Mouse (Mus musculus): ENCODE data around the gene Kcnc3. TPM values are rescaled to one million over a fixed set of nuclear protein-coding genes. Genes with fewer than 3 reads are reported as not detected.

Gene Kcnc3
- polyA plus RNA-seq, 1 experiment from 2014 or later, result 0.22 TPM

- peaks cover 14% of the 10 kb centered on the region for H3K27me3 ChIP-seq (replicated peaks; ENCODE audit: control insufficient read depth, insufficient read depth, low read length)
- no peak overlapping the region for H3K27ac ChIP-seq (ENCODE audit: low read depth, low read length)
- no peak overlapping the region for H3K4me3 ChIP-seq (ENCODE audit: low read depth, low read length)
- no peaks in the 10 kb centered on the region for H3K9me3 ChIP-seq (ENCODE audit: control insufficient read depth, low read length)
- DNase-seq (ENCODE audit: low spot score), result no peak
- no peak for ATAC-seq (replicated peaks; ENCODE audit: low FRiP score)
- H3K4me1 ChIP-seq (replicated peaks; ENCODE audit: control insufficient read depth, insufficient read depth, low read length), result no peaks in the 10 kb centered on the region
- 66% methylated on average over 13 of the region's 13 CpGs for WGBS
- H3K4me2 ChIP-seq, result no peak overlapping the region
- no peak overlapping the region for H3K9ac ChIP-seq (ENCODE audit: low read depth, low read length)
- no peaks in the 10 kb centered on the region for H3K36me3 ChIP-seq (ENCODE audit: control insufficient read depth, insufficient read depth, low read length)
Observed at GRCm38 (mm10) chr7:44630437-44630836, 40.0 kb downstream of the Kcnc3 start.

- no peak for DNase-seq (ENCODE audit: low spot score)
Observed at GRCm38 (mm10) chr7:44632676-44633075, 42.2 kb downstream of the Kcnc3 start.

GRCm38 (mm10) chr7:44633407-44633806 lies 42.9 kb downstream of the Kcnc3 start:
- no peak for ATAC-seq (replicated peaks; ENCODE audit: low FRiP score)
- H3K4me3 ChIP-seq (ENCODE audit: low read depth, low read length), result no peak overlapping the region
- no peaks in the 10 kb centered on the region for H3K36me3 ChIP-seq (ENCODE audit: control insufficient read depth, insufficient read depth, low read length)
- H3K4me2 ChIP-seq, result no peak overlapping the region
- 18% methylated on average over 15 of the region's 15 CpGs for WGBS
- no peak overlapping the region for H3K27ac ChIP-seq (ENCODE audit: low read depth, low read length)
- no peak overlapping the region for H3K9ac ChIP-seq (ENCODE audit: low read depth, low read length)
- H3K27me3 ChIP-seq (replicated peaks; ENCODE audit: control insufficient read depth, insufficient read depth, low read length), result peaks cover 19% of the 10 kb centered on the region
- H3K4me1 ChIP-seq (replicated peaks; ENCODE audit: control insufficient read depth, insufficient read depth, low read length), result no peaks in the 10 kb centered on the region
- no peak for DNase-seq (ENCODE audit: low spot score)
- no peaks in the 10 kb centered on the region for H3K9me3 ChIP-seq (ENCODE audit: control insufficient read depth, low read length)

More at GRCm38 (mm10) chr7:44632676-44633075, 42.2 kb downstream of the Kcnc3 start:
- WGBS, result 30% methylated on average over 13 of the region's 13 CpGs
- Histone ChIP-seq H3K4me2 (no peak overlapping the region), H3K36me3 (ENCODE audit: control insufficient read depth, insufficient read depth, low read length) (no peaks in the 10 kb centered on the region), H3K27ac (ENCODE audit: low read depth, low read length) (no peak overlapping the region), H3K4me3 (ENCODE audit: low read depth, low read length) (no peak overlapping the region), H3K9me3 (ENCODE audit: control insufficient read depth, low read length) (no peaks in the 10 kb centered on the region), H3K9ac (ENCODE audit: low read depth, low read length) (no peak overlapping the region), H3K4me1 (replicated peaks; ENCODE audit: control insufficient read depth, insufficient read depth, low read length) (no peaks in the 10 kb centered on the region), H3K27me3 (replicated peaks; ENCODE audit: control insufficient read depth, insufficient read depth, low read length) (peaks cover 17% of the 10 kb centered on the region)
- ATAC-seq (replicated peaks; ENCODE audit: low FRiP score), result no peak

GRCm38 (mm10) chr7:44636684-44637083 lies 46.2 kb downstream of the Kcnc3 start:
- Histone ChIP-seq H3K4me3 (ENCODE audit: low read depth, low read length) (no peak overlapping the region), H3K27me3 (replicated peaks; ENCODE audit: control insufficient read depth, insufficient read depth, low read length) (peaks cover 52% of the 10 kb centered on the region), H3K4me1 (replicated peaks; ENCODE audit: control insufficient read depth, insufficient read depth, low read length) (no peaks in the 10 kb centered on the region), H3K4me2 (no peak overlapping the region), H3K27ac (ENCODE audit: low read depth, low read length) (no peak overlapping the region), H3K9me3 (ENCODE audit: control insufficient read depth, low read length) (no peaks in the 10 kb centered on the region), H3K36me3 (ENCODE audit: control insufficient read depth, insufficient read depth, low read length) (no peaks in the 10 kb centered on the region), H3K9ac (ENCODE audit: low read depth, low read length) (no peak overlapping the region)
- DNase-seq (ENCODE audit: low spot score) (no peak), ATAC-seq (replicated peaks; ENCODE audit: low FRiP score) (no peak)
- 81% methylated on average over 9 of the region's 9 CpGs for WGBS

- Histone ChIP-seq H3K4me2 (peak overlapping the region; percentile 19; the same call in 1 of the 2 replicates), H3K27ac (ENCODE audit: low read depth, low read length) (no peak overlapping the region), H3K27me3 (replicated peaks; ENCODE audit: control insufficient read depth, insufficient read depth, low read length) (peaks cover 54% of the 10 kb centered on the region), H3K9me3 (ENCODE audit: control insufficient read depth, low read length) (no peaks in the 10 kb centered on the region), H3K36me3 (ENCODE audit: control insufficient read depth, insufficient read depth, low read length) (no peaks in the 10 kb centered on the region), H3K9ac (ENCODE audit: low read depth, low read length) (no peak overlapping the region), H3K4me1 (replicated peaks; ENCODE audit: control insufficient read depth, insufficient read depth, low read length) (no peaks in the 10 kb centered on the region), H3K4me3 (ENCODE audit: low read depth, low read length) (no peak overlapping the region)
- ATAC-seq (replicated peaks; ENCODE audit: low FRiP score) (no peak), DNase-seq (ENCODE audit: low spot score) (no peak)
- 6% methylated on average over 16 of the region's 16 CpGs for WGBS
Observed at GRCm38 (mm10) chr7:44638663-44639062, 48.2 kb downstream of the Kcnc3 start.

- ATAC-seq (replicated peaks; ENCODE audit: low FRiP score), result no peak
- H3K36me3 ChIP-seq (ENCODE audit: control insufficient read depth, insufficient read depth, low read length), result no peaks in the 10 kb centered on the region
- H3K4me3 ChIP-seq (ENCODE audit: low read depth, low read length), result 0 out of 2 replicates have a peak overlapping the region, but pooled peaks have one; percentile 11
- peaks cover 61% of the 10 kb centered on the region for H3K27me3 ChIP-seq (replicated peaks; ENCODE audit: control insufficient read depth, insufficient read depth, low read length)
- 18% methylated on average over 25 of the region's 25 CpGs for WGBS
- H3K27ac ChIP-seq (ENCODE audit: low read depth, low read length), result no peak overlapping the region
- H3K4me2 ChIP-seq, result peak overlapping the region; percentile 31; the same call in 1 of the 2 replicates
- no peaks in the 10 kb centered on the region for H3K9me3 ChIP-seq (ENCODE audit: control insufficient read depth, low read length)
- DNase-seq (ENCODE audit: low spot score), result no peak
- no peak overlapping the region for H3K9ac ChIP-seq (ENCODE audit: low read depth, low read length)
- H3K4me1 ChIP-seq (replicated peaks; ENCODE audit: control insufficient read depth, insufficient read depth, low read length), result no peaks in the 10 kb centered on the region
Observed at GRCm38 (mm10) chr7:44640843-44641605, 50.6 kb downstream of the Kcnc3 start.

GRCm38 (mm10) chr7:44641887-44642286 lies 51.4 kb downstream of the Kcnc3 start:
- WGBS, result 32% methylated on average over 8 of the region's 8 CpGs
- no peak overlapping the region for H3K9ac ChIP-seq (ENCODE audit: low read depth, low read length)

GRCm38 (mm10) chr7:44645256-44645655 lies 54.8 kb downstream of the Kcnc3 start:
- Histone ChIP-seq H3K4me1 (replicated peaks; ENCODE audit: control insufficient read depth, insufficient read depth, low read length) (no peaks in the 10 kb centered on the region), H3K4me3 (ENCODE audit: low read depth, low read length) (no peak overlapping the region), H3K36me3 (ENCODE audit: control insufficient read depth, insufficient read depth, low read length) (no peaks in the 10 kb centered on the region), H3K9me3 (ENCODE audit: control insufficient read depth, low read length) (no peaks in the 10 kb centered on the region), H3K9ac (ENCODE audit: low read depth, low read length) (no peak overlapping the region), H3K27me3 (replicated peaks; ENCODE audit: control insufficient read depth, insufficient read depth, low read length) (peaks cover 39% of the 10 kb centered on the region), H3K4me2 (no peak overlapping the region), H3K27ac (ENCODE audit: low read depth, low read length) (no peak overlapping the region)
- no peak for ATAC-seq (replicated peaks; ENCODE audit: low FRiP score)
- 56% methylated on average over 5 of the region's 5 CpGs for WGBS
- DNase-seq (ENCODE audit: low spot score), result no peak

More at GRCm38 (mm10) chr7:44641887-44642286, 51.4 kb downstream of the Kcnc3 start:
- ATAC-seq (replicated peaks; ENCODE audit: low FRiP score), result no peak
- Histone ChIP-seq H3K4me1 (replicated peaks; ENCODE audit: control insufficient read depth, insufficient read depth, low read length) (no peaks in the 10 kb centered on the region), H3K4me3 (ENCODE audit: low read depth, low read length) (no peak overlapping the region), H3K27me3 (replicated peaks; ENCODE audit: control insufficient read depth, insufficient read depth, low read length) (peaks cover 62% of the 10 kb centered on the region), H3K9me3 (ENCODE audit: control insufficient read depth, low read length) (no peaks in the 10 kb centered on the region), H3K27ac (ENCODE audit: low read depth, low read length) (no peak overlapping the region), H3K36me3 (ENCODE audit: control insufficient read depth, insufficient read depth, low read length) (no peaks in the 10 kb centered on the region), H3K4me2 (no peak overlapping the region)
- DNase-seq (ENCODE audit: low spot score), result no peak

- ATAC-seq (replicated peaks; ENCODE audit: low FRiP score) (no peak), DNase-seq (ENCODE audit: low spot score) (no peak)
- H3K4me1 ChIP-seq (replicated peaks; ENCODE audit: control insufficient read depth, insufficient read depth, low read length), result no peaks in the 10 kb centered on the region
- H3K36me3 ChIP-seq (ENCODE audit: control insufficient read depth, insufficient read depth, low read length), result no peaks in the 10 kb centered on the region
- no peak overlapping the region for H3K9ac ChIP-seq (ENCODE audit: low read depth, low read length)
- H3K27me3 ChIP-seq (replicated peaks; ENCODE audit: control insufficient read depth, insufficient read depth, low read length), result peaks cover 32% of the 10 kb centered on the region
- H3K9me3 ChIP-seq (ENCODE audit: control insufficient read depth, low read length), result no peaks in the 10 kb centered on the region
- WGBS, result 26% methylated on average over 15 of the region's 15 CpGs
- no peak overlapping the region for H3K4me2 ChIP-seq
- no peak overlapping the region for H3K27ac ChIP-seq (ENCODE audit: low read depth, low read length)
- no peak overlapping the region for H3K4me3 ChIP-seq (ENCODE audit: low read depth, low read length)
Observed at GRCm38 (mm10) chr7:44645951-44646350, 55.5 kb downstream of the Kcnc3 start.
